Mouse (Mus musculus): ENCODE data around the gene Gm5617. TPM values are rescaled to one million over a fixed set of nuclear protein-coding genes. Genes with fewer than 3 reads are reported as not detected.

The Gm5617 gene
- polyA plus RNA-seq (2014; fragmentation: Nextera tagmentation; extraction: Ambion mirVana): 25.6 and 30.7 TPM in 2 replicates

DNA sequence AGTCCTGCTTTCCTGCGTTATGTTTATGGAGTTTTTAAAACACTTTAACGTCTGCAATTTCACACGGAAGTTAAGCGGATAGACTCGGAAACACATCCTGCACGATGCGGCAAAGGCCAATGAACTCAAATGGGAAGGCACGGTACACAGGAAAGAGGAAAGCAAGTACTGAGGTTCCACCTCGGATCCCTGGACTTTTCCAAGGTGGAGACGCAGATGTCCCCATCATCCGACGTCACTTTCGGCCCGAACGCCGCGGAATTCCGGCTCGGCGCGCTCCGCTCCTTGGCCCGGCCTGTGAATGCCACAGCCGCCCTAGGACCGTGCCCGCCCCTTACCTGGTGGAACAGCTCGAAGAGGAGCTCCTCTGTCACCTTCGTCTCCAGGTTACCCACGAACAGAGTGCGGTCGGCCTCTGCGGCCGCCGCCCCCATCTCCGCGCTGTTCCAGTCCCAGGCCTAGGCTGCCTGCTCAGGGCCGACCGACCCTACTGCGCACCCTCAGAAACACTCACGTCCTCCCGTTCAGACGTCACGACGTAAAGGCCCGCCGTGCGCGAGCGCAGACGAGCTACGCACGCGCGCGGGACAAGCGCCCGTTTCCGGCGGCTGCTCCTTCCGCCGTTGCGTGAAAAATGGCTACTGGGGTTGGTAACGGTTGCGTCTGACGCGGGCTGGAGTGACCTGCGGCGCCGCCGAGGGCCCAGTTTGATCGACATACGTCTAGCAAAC, at the start of gene Gm5617, which contains the start of gene Rbm7:
Gm5617 (plus strand) TSS at position 626 of the 731 bp plus-strand sequence.
Rbm7 (minus strand) TSS at position 483 of the 731 bp plus-strand sequence.
- Histone ChIP-seq H3K27me3 (ENCODE audit: control insufficient read depth, insufficient read depth, low read length) (no peaks in the 10 kb centered on the region), H3K9me3 (replicated peaks; ENCODE audit: control insufficient read depth, low read length) (no peaks in the 10 kb centered on the region), H3K4me3 (ENCODE audit: low read depth, low read length) (peak within 1 kb of the TSS; percentile 82), H3K4me2 (peak within 1 kb of the TSS; percentile 87), H3K27ac (ENCODE audit: low read depth, low read length) (peak within 1 kb of the TSS; percentile 77), H3K9ac (ENCODE audit: low read depth, low read length) (peak within 1 kb of the TSS; percentile 90), H3K4me1 (ENCODE audit: control insufficient read depth, insufficient read depth, low read length) (peaks cover 9% of the 10 kb centered on the region), H3K36me3 (ENCODE audit: control insufficient read depth, insufficient read depth, low read length) (peaks cover 10% of the 10 kb centered on the region)
- peak; percentile 99 for ATAC-seq (replicated peaks; ENCODE audit: insufficient number of reproducible peaks, low FRiP score, low TSS enrichment)
- under 1% methylated on average over 72 of the region's 72 CpGs for WGBS (ENCODE audit: insufficient replicate concordance)

DNA sequence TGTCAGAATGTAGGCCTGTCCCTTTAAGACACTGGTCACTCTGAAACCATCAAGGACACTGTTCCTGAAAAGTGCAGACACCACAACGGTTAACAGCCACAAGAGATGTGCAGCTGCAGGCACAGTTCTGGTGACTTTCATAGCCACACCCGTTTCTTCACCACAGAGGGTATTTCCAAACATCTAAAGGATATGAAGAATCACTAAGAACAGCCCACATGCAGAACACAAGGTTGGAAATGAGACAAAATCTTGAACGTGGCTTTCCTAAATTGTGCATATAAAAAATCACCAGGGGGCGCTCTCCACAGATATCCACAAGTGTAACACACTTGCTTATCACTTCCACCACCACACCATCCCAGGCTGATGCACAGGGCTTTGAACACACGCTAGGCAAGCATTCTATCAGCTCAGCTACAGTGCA, 47.4 kb upstream of the Gm5617 start:
- no peak overlapping the region for H3K4me2 ChIP-seq
- H3K36me3 ChIP-seq (ENCODE audit: control insufficient read depth, insufficient read depth, low read length): no peaks in the 10 kb centered on the region
- H3K9me3 ChIP-seq (replicated peaks; ENCODE audit: control insufficient read depth, low read length): no peaks in the 10 kb centered on the region
- H3K4me3 ChIP-seq (ENCODE audit: low read depth, low read length): no peak overlapping the region
- 33% methylated on average over 5 of the region's 5 CpGs for WGBS (ENCODE audit: insufficient replicate concordance)
- H3K9ac ChIP-seq (ENCODE audit: low read depth, low read length): no peak overlapping the region
- H3K4me1 ChIP-seq (ENCODE audit: control insufficient read depth, insufficient read depth, low read length): no peaks in the 10 kb centered on the region
- no peak overlapping the region for H3K27ac ChIP-seq (ENCODE audit: low read depth, low read length)
- H3K27me3 ChIP-seq (ENCODE audit: control insufficient read depth, insufficient read depth, low read length): no peaks in the 10 kb centered on the region
- ATAC-seq (replicated peaks; ENCODE audit: insufficient number of reproducible peaks, low FRiP score, low TSS enrichment): no peak

DNA sequence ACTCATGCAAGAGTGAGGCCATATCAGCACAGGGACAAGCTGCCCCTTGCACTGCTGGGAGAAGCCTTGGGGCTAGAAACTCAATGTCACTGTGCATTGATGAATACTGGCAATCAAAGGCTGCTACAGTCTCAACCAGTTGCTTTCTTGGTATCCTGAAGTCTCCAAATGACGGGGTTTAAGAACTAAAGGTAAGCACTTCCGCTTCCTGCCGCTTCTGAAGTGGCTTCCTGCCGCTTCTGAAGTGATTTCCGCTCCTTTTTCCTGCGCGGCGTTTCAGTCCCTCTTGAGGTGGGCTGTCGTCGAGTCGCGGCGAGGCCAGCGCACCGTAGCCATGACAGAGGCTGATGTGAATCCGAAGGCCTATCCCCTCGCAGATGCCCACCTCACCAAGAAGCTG, 45.2 kb upstream of the Gm5617 start:
- Histone ChIP-seq H3K27ac (ENCODE audit: low read depth, low read length) (no peak overlapping the region), H3K4me2 (no peak overlapping the region), H3K36me3 (ENCODE audit: control insufficient read depth, insufficient read depth, low read length) (no peaks in the 10 kb centered on the region), H3K27me3 (ENCODE audit: control insufficient read depth, insufficient read depth, low read length) (no peaks in the 10 kb centered on the region), H3K9ac (ENCODE audit: low read depth, low read length) (no peak overlapping the region), H3K4me3 (ENCODE audit: low read depth, low read length) (no peak overlapping the region), H3K4me1 (ENCODE audit: control insufficient read depth, insufficient read depth, low read length) (no peaks in the 10 kb centered on the region), H3K9me3 (replicated peaks; ENCODE audit: control insufficient read depth, low read length) (no peaks in the 10 kb centered on the region)
- WGBS (ENCODE audit: insufficient replicate concordance): 80% methylated on average over 17 of the region's 17 CpGs
- ATAC-seq (replicated peaks; ENCODE audit: insufficient number of reproducible peaks, low FRiP score, low TSS enrichment): no peak

DNA sequence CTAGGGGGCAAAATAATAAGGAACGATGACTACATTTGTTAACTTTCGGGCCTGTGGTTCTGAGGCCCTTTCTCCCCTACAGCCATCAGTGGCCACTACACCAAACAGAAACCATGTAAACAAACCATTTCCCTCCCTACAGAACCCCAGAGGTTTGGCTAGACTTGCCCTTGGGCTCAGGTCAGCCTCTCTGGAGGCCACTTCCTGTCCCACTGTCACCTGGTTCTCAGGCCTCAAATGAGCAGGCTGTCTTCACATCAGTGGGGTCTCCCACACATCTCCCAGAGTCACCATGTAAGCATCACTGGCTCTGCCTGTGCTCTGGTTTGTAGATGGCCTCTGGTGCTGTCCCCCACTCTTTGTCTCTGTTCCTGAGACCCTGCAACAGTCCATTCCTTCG, 39.3 kb upstream of the Gm5617 start:
- no peak overlapping the region for H3K27ac ChIP-seq (ENCODE audit: low read depth, low read length)
- H3K27me3 ChIP-seq (ENCODE audit: control insufficient read depth, insufficient read depth, low read length): no peaks in the 10 kb centered on the region
- no peaks in the 10 kb centered on the region for H3K4me1 ChIP-seq (ENCODE audit: control insufficient read depth, insufficient read depth, low read length)
- WGBS (ENCODE audit: insufficient replicate concordance): 85% methylated on average over 3 of the region's 3 CpGs
- H3K4me3 ChIP-seq (ENCODE audit: low read depth, low read length): no peak overlapping the region
- ATAC-seq (replicated peaks; ENCODE audit: insufficient number of reproducible peaks, low FRiP score, low TSS enrichment): no peak
- H3K4me2 ChIP-seq: no peak overlapping the region
- no peaks in the 10 kb centered on the region for H3K9me3 ChIP-seq (replicated peaks; ENCODE audit: control insufficient read depth, low read length)
- no peaks in the 10 kb centered on the region for H3K36me3 ChIP-seq (ENCODE audit: control insufficient read depth, insufficient read depth, low read length)
- no peak overlapping the region for H3K9ac ChIP-seq (ENCODE audit: low read depth, low read length)

DNA sequence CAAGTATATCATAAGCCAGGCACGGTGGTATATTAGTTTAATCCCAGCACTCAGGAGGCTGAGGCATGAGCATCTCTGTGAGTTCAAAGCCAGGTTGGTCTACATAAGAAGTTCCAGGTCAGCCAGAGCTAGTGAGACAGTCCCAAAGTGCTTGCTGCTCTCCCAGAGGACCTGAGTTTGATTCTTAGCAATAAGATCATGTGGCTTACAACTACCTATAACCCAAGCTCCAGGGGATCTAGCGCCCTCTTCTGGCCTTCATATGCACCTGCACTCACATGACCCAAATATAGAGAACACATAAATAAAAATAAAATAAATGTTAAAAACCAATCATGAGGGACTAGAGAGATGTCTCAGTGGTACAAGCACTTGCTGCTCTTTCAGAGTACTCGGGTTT, 36.4 kb upstream of the Gm5617 start:
- H3K27ac ChIP-seq (ENCODE audit: low read depth, low read length): no peak overlapping the region
- no peak overlapping the region for H3K4me3 ChIP-seq (ENCODE audit: low read depth, low read length)
- H3K4me2 ChIP-seq: no peak overlapping the region
- H3K4me1 ChIP-seq (ENCODE audit: control insufficient read depth, insufficient read depth, low read length): no peaks in the 10 kb centered on the region
- no peak for ATAC-seq (replicated peaks; ENCODE audit: insufficient number of reproducible peaks, low FRiP score, low TSS enrichment)
- no peaks in the 10 kb centered on the region for H3K9me3 ChIP-seq (replicated peaks; ENCODE audit: control insufficient read depth, low read length)
- no peak overlapping the region for H3K9ac ChIP-seq (ENCODE audit: low read depth, low read length)
- WGBS (ENCODE audit: insufficient replicate concordance): 64% methylated on average over 3 of the region's 3 CpGs
- no peaks in the 10 kb centered on the region for H3K36me3 ChIP-seq (ENCODE audit: control insufficient read depth, insufficient read depth, low read length)
- no peaks in the 10 kb centered on the region for H3K27me3 ChIP-seq (ENCODE audit: control insufficient read depth, insufficient read depth, low read length)

DNA sequence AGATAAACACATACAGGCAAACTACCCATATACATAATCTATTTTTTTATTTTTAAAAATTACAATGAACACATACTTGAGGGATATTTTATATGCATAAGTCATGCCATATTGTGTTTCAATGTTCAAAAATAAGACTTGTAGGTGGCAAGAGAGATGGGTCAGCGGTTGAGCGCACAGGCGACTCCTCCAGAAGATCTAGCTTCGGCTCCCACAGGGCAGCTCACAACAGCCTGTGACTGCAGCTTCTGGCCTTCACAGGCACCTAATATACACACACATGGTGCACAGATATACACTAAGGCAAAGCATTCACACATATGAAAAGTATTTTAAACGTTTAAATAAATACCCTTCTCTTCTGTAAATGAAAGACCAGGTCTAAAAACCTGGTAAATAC, 35.9 kb upstream of the Gm5617 start:
- no peak overlapping the region for H3K9ac ChIP-seq (ENCODE audit: low read depth, low read length)
- ATAC-seq (replicated peaks; ENCODE audit: insufficient number of reproducible peaks, low FRiP score, low TSS enrichment): no peak
- no peaks in the 10 kb centered on the region for H3K4me1 ChIP-seq (ENCODE audit: control insufficient read depth, insufficient read depth, low read length)
- no peak overlapping the region for H3K4me3 ChIP-seq (ENCODE audit: low read depth, low read length)
- H3K4me2 ChIP-seq: no peak overlapping the region
- no peaks in the 10 kb centered on the region for H3K9me3 ChIP-seq (replicated peaks; ENCODE audit: control insufficient read depth, low read length)
- H3K27me3 ChIP-seq (ENCODE audit: control insufficient read depth, insufficient read depth, low read length): no peaks in the 10 kb centered on the region
- 86% methylated on average over 5 of the region's 5 CpGs for whole genome bisulfite sequencing (ENCODE audit: insufficient replicate concordance)
- H3K36me3 ChIP-seq (ENCODE audit: control insufficient read depth, insufficient read depth, low read length): no peaks in the 10 kb centered on the region
- no peak overlapping the region for H3K27ac ChIP-seq (ENCODE audit: low read depth, low read length)

DNA sequence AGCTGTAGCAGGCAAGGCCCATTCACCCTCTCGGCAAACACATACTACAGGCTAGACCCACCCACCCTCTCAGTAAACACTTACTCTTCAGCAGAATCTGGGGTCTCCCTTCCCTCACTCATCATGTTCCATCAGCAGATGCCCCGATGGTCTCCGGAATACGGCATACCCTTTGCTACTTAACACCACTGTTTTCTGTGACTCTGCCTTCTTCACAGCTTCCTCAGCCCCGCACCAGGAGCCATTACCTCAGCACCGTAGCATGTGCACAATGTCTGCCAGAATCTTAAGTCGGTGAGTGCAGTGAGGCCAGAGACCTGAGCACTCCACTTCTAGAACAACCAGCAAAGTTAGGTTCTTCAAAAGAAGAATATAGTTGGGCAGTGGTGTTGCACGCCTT, 34.5 kb upstream of the Gm5617 start:
- H3K9ac ChIP-seq (ENCODE audit: low read depth, low read length): no peak overlapping the region
- no peak for ATAC-seq (replicated peaks; ENCODE audit: insufficient number of reproducible peaks, low FRiP score, low TSS enrichment)
- no peak overlapping the region for H3K4me3 ChIP-seq (ENCODE audit: low read depth, low read length)
- 90% methylated on average over 8 of the region's 8 CpGs for WGBS (ENCODE audit: insufficient replicate concordance)
- no peak overlapping the region for H3K27ac ChIP-seq (ENCODE audit: low read depth, low read length)
- H3K4me1 ChIP-seq (ENCODE audit: control insufficient read depth, insufficient read depth, low read length): no peaks in the 10 kb centered on the region
- no peaks in the 10 kb centered on the region; the same call in 1 of the 2 replicates for H3K36me3 ChIP-seq (ENCODE audit: control insufficient read depth, insufficient read depth, low read length)
- H3K9me3 ChIP-seq (replicated peaks; ENCODE audit: control insufficient read depth, low read length): no peaks in the 10 kb centered on the region
- H3K4me2 ChIP-seq: no peak overlapping the region
- no peaks in the 10 kb centered on the region for H3K27me3 ChIP-seq (ENCODE audit: control insufficient read depth, insufficient read depth, low read length)

DNA sequence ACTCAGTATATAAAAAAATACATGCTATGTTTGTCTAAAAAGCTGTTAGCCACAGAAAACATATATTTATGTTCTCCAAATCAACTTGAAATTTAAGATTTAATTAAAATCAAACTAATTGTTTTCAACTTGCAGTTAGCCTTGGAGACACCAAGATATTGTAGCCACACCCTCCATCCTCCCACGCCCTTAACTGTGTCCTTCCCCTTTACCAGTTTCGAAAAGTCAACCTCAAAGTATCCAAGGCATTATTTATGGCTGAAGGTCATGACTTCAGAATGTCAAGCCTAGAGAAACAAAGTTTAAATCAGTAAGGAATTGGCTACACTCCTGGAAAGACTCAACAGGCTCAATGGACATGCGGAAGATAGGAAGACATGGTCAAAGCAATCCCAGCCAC, 33.7 kb upstream of the Gm5617 start:
- H3K9me3 ChIP-seq (replicated peaks; ENCODE audit: control insufficient read depth, low read length): no peaks in the 10 kb centered on the region
- ATAC-seq (replicated peaks; ENCODE audit: insufficient number of reproducible peaks, low FRiP score, low TSS enrichment): no peak
- no peaks in the 10 kb centered on the region for H3K27me3 ChIP-seq (ENCODE audit: control insufficient read depth, insufficient read depth, low read length)
- H3K4me1 ChIP-seq (ENCODE audit: control insufficient read depth, insufficient read depth, low read length): no peaks in the 10 kb centered on the region
- no peak overlapping the region for H3K4me2 ChIP-seq
- H3K9ac ChIP-seq (ENCODE audit: low read depth, low read length): no peak overlapping the region
- no peaks in the 10 kb centered on the region; the same call in 1 of the 2 replicates for H3K36me3 ChIP-seq (ENCODE audit: control insufficient read depth, insufficient read depth, low read length)
- H3K4me3 ChIP-seq (ENCODE audit: low read depth, low read length): no peak overlapping the region
- H3K27ac ChIP-seq (ENCODE audit: low read depth, low read length): no peak overlapping the region
- 89% methylated on average over 3 of the region's 3 CpGs for whole genome bisulfite sequencing (ENCODE audit: insufficient replicate concordance)

DNA sequence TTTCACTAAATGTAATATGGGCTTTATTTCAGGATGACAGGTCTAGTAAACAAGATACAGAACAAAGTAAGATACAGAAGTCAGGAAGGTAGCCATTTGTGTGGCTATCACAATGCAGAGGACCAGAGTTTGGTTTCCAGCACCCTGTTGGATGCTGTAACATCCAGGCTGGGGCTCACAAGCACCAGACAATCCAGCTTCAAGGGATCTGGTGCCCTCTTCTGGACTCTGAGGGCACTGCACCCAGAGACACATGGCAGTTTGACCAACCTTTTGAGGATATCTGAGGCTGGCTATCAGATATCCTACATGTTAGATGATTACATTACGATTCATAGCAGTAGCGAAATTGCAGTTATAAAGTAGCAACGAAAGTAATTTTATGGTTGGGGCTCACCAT, 29.6 kb upstream of the Gm5617 start:
- Histone ChIP-seq H3K4me3 (ENCODE audit: low read depth, low read length) (no peak overlapping the region), H3K4me1 (ENCODE audit: control insufficient read depth, insufficient read depth, low read length) (no peaks in the 10 kb centered on the region), H3K27me3 (ENCODE audit: control insufficient read depth, insufficient read depth, low read length) (no peaks in the 10 kb centered on the region), H3K9me3 (replicated peaks; ENCODE audit: control insufficient read depth, low read length) (no peaks in the 10 kb centered on the region), H3K36me3 (ENCODE audit: control insufficient read depth, insufficient read depth, low read length) (peaks cover 2% of the 10 kb centered on the region; the same call in 1 of the 2 replicates), H3K9ac (ENCODE audit: low read depth, low read length) (no peak overlapping the region), H3K4me2 (no peak overlapping the region), H3K27ac (ENCODE audit: low read depth, low read length) (no peak overlapping the region)
- WGBS (ENCODE audit: insufficient replicate concordance): 96% methylated on average over 3 of the region's 3 CpGs
- ATAC-seq (replicated peaks; ENCODE audit: insufficient number of reproducible peaks, low FRiP score, low TSS enrichment): no peak

All from heart, embryonic 11.5 days (tissue).